Mouse (Mus musculus): Measurements from ENCODE around the gene Intu. TPM values are rescaled to one million over a fixed set of nuclear protein-coding genes. Genes with fewer than 3 reads are reported as not detected.
A peak's percentile ranks its signal among the peaks of the same experiment; 100 is the strongest.

Intu gene
- polyA plus RNA-seq, 1 experiment from 2014 or later: 3.3 TPM

DNA sequence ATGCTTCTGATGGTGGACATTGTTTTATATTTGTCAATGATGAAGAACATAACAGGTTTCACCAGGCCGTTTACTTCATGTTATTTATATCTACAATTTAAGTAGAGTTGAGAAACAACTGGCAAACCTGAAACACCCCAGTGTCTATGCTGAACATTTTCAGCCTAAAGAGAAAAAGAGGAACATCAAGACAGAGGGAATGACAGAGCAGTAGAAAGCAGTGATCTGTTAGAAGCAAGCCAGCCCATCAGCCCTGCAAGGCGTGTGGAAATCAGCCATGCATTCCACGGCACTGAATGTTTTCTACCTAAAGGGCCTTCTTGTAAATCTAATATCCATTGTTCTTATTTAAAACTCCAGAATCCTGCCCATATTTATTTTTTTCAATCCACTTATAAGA lies 12.8 kb upstream of the Intu start:
- no peak overlapping the region for H3K4me2 ChIP-seq (replicated peaks)
- no peak overlapping the region for H3K9ac ChIP-seq
- H3K4me3 ChIP-seq: no peak overlapping the region
- no peak overlapping the region for H3K27ac ChIP-seq
- H3K9me3 ChIP-seq: no peaks in the 10 kb centered on the region
- 77% methylated on average over 3 of the region's 3 CpGs for WGBS
- H3K36me3 ChIP-seq: no peaks in the 10 kb centered on the region
- H3K4me1 ChIP-seq: no peaks in the 10 kb centered on the region
- H3K27me3 ChIP-seq: peaks cover 6% of the 10 kb centered on the region; the same call in 1 of the 2 replicates
- no peak for ATAC-seq (ENCODE audit: low FRiP score, low read depth)

DNA sequence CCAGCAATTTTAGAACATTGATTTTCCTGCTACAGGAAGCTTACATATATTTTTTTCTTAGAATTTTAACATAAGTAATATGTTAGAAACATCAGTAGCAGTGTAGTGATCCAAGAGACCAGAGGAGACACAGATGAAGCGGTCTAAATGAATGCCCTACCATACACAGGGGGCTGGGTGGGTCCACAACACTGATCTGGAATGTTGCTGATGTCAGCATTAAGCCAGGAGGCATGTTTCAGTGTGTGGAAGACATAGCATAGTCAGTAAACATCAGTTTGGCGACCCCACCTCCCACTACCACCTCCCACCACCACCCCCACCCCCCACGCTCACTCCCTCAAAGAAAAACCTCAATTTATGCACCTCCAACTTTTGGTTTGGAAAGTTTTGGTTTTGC lies 11.5 kb upstream of the Intu start:
- peaks cover 6% of the 10 kb centered on the region; the same call in 1 of the 2 replicates for H3K27me3 ChIP-seq
- H3K9ac ChIP-seq: no peak overlapping the region
- H3K36me3 ChIP-seq: no peaks in the 10 kb centered on the region
- H3K9me3 ChIP-seq: no peaks in the 10 kb centered on the region
- no peak for ATAC-seq (ENCODE audit: low FRiP score, low read depth)
- 77% methylated on average over 3 of the region's 3 CpGs for WGBS
- no peak overlapping the region for H3K4me2 ChIP-seq (replicated peaks)
- no peak overlapping the region for H3K4me3 ChIP-seq
- no peaks in the 10 kb centered on the region for H3K4me1 ChIP-seq
- no peak overlapping the region for H3K27ac ChIP-seq

DNA sequence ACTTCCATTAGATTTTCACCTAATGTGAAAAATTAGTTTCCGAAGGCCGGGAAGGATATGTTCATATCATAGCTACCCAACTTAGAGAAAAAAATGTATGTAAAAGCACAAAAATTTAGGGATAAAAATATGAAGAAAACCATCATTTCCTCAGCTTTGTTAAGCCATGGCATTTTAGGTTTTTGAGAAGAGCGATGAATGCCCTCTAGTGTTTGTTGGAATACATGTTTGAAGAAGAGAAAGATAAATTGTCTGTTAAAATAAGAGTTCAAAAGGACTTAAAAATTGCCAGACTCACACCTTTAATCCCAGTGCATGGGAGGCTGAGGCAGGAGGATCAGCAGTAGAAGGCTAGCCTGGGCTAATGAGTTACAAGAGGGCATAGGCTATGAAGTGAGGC lies 10.5 kb upstream of the Intu start:
- ATAC-seq (ENCODE audit: low FRiP score, low read depth): no peak
- Histone ChIP-seq H3K4me1 (no peaks in the 10 kb centered on the region), H3K9me3 (no peaks in the 10 kb centered on the region), H3K4me3 (no peak overlapping the region), H3K9ac (no peak overlapping the region), H3K36me3 (no peaks in the 10 kb centered on the region), H3K4me2 (replicated peaks) (no peak overlapping the region), H3K27ac (no peak overlapping the region), H3K27me3 (peaks cover 6% of the 10 kb centered on the region; the same call in 1 of the 2 replicates)
- 94% methylated on average over 3 of the region's 3 CpGs for WGBS

DNA sequence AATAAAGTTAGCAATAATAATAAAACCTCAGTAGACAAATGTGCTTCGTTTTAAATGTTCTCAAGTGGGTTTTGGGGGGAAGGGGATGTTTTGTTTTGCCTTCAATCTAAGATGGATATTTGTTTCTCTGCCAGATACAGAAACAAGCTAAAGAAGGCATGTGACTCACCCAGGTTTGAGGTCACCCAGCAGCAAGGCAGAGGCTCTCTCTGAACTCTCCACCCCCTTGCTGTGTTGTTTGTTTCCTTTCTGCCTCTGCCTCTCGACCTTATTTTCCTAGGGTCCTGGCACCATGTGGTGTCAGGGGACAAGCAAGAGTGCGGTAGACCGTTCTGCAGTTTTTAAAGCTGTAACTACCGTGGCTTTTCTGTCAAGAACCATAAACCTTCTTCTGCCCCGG lies 8.6 kb upstream of the Intu start:
- H3K9ac ChIP-seq: no peak overlapping the region
- no peak overlapping the region for H3K4me3 ChIP-seq
- no peak for ATAC-seq (ENCODE audit: low FRiP score, low read depth)
- H3K4me1 ChIP-seq: peaks cover 6% of the 10 kb centered on the region
- H3K4me2 ChIP-seq (replicated peaks): no peak overlapping the region
- 33% methylated on average over 6 of the region's 6 CpGs for WGBS
- H3K9me3 ChIP-seq: no peaks in the 10 kb centered on the region
- no peaks in the 10 kb centered on the region for H3K36me3 ChIP-seq
- no peak overlapping the region for H3K27ac ChIP-seq
- peaks cover 14% of the 10 kb centered on the region; the same call in 1 of the 2 replicates for H3K27me3 ChIP-seq

DNA sequence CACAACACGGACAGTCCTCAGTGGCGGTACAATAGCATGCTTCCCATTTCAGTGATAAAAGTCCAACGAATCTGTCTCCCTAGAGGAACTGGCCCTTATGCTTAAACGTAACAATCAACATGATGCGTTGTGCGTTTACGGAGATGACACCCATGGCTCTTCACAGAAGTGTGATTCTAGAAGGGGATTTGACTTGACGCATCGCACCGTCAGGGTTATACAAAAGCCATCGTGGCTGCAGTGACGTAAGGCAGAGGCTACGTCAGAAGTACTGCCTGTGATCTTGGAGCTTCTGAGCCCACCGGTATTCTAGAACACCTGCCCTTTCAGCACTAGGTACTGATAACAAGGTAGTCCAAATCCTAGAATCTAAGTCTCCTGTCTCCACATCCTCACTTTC lies 8.2 kb upstream of the Intu start:
- ATAC-seq (ENCODE audit: low FRiP score, low read depth): no peak
- WGBS: 58% methylated on average over 14 of the region's 14 CpGs
- no peaks in the 10 kb centered on the region for H3K36me3 ChIP-seq

DNA sequence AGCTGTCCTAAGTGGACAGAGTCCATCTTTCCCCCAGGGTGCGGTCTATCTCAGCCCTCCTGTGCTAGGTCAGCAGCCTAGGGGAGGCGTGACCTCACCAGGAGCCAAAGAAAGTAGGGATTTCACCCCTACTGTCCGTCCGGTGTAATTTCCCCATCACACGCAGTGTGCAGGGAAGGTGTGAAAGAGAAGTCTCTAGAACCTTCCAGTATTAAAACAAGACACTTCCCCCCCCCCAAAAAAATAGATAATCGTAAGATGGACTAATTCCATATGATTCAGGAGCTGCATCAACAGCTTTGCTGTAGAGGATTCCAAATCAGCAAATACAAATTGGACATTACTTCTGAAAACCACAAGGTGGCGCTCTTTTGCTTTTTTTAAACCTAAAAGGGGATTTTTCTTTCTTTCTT lies 7.7 kb upstream of the Intu start:
- H3K9me3 ChIP-seq: no peaks in the 10 kb centered on the region
- H3K4me2 ChIP-seq (replicated peaks): peak overlapping the region; percentile 34; the same call in 1 of the 2 replicates
- H3K27me3 ChIP-seq: peaks cover 16% of the 10 kb centered on the region
- H3K36me3 ChIP-seq: no peaks in the 10 kb centered on the region
- WGBS: 25% methylated on average over 7 of the region's 7 CpGs
- H3K9ac ChIP-seq: 0 out of 2 replicates have a peak overlapping the region, but pooled peaks have one; percentile 48
- H3K4me3 ChIP-seq: no peak overlapping the region
- ATAC-seq (ENCODE audit: low FRiP score, low read depth): no peak
- peaks cover 15% of the 10 kb centered on the region for H3K4me1 ChIP-seq
- no peak overlapping the region for H3K27ac ChIP-seq

More for the DNA sequence above, 8.2 kb upstream of the Intu start:
- no peak overlapping the region; the same call in 1 of the 2 replicates for H3K4me2 ChIP-seq (replicated peaks)
- no peaks in the 10 kb centered on the region for H3K9me3 ChIP-seq
- H3K4me3 ChIP-seq: no peak overlapping the region
- H3K9ac ChIP-seq: 0 out of 2 replicates have a peak overlapping the region, but pooled peaks have one; percentile 48
- peaks cover 10% of the 10 kb centered on the region for H3K4me1 ChIP-seq
- H3K27me3 ChIP-seq: peaks cover 14% of the 10 kb centered on the region; the same call in 1 of the 2 replicates
- H3K27ac ChIP-seq: no peak overlapping the region

DNA sequence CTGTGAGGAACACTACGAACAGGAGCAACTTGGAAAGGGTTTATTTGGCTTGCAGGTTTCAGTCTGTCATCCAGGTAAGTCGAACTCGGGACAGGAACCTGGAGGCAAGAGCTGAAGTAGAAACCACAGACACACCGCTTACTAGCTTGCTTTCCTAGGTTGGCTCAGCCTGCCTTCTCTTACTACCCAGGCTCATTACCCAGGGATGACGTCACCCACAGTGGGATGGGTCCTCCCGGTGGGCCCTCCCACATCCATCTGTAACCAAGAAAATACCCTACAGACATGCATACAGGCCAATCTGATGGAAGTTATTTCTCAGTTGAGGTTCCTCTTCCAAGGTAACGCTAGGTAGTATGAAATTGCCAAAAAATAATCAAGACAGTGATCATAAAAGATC lies 6.2 kb upstream of the Intu start:
- Histone ChIP-seq H3K9me3 (peaks cover 4% of the 10 kb centered on the region; the same call in 1 of the 2 replicates), H3K9ac (no peak overlapping the region), H3K27me3 (peaks cover 29% of the 10 kb centered on the region), H3K27ac (no peak overlapping the region), H3K4me1 (peaks cover 18% of the 10 kb centered on the region), H3K4me2 (replicated peaks) (no peak overlapping the region), H3K4me3 (no peak overlapping the region), H3K36me3 (no peaks in the 10 kb centered on the region)
- ATAC-seq (ENCODE audit: low FRiP score, low read depth): no peak
- 79% methylated on average over 7 of the region's 7 CpGs for WGBS

DNA sequence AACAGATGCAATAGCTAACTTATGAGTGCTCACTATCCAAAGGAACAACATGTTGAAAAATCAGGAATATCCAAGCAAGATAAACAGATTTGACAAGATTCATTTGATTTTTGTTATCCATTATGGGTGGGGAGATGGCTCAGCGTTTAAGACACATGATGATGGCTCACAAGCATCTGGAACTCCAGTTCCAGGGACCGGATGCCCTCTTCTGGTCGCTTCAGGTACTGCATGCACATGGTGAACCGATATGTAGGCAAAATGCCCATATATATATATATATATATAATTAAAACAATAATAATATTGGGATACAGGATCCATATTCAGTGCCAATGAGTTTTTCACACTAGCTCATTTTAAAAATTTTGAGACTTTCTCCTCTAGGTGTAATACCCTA lies 5.7 kb upstream of the Intu start:
- H3K4me1 ChIP-seq: peaks cover 18% of the 10 kb centered on the region
- no peak overlapping the region for H3K4me3 ChIP-seq
- WGBS: 18% methylated on average over 4 of the region's 4 CpGs
- no peak overlapping the region for H3K27ac ChIP-seq
- peaks cover 29% of the 10 kb centered on the region for H3K27me3 ChIP-seq
- no peak for ATAC-seq (ENCODE audit: low FRiP score, low read depth)
- no peak overlapping the region for H3K4me2 ChIP-seq (replicated peaks)
- H3K9me3 ChIP-seq: peaks cover 4% of the 10 kb centered on the region; the same call in 1 of the 2 replicates
- no peak overlapping the region for H3K9ac ChIP-seq
- no peaks in the 10 kb centered on the region for H3K36me3 ChIP-seq

DNA sequence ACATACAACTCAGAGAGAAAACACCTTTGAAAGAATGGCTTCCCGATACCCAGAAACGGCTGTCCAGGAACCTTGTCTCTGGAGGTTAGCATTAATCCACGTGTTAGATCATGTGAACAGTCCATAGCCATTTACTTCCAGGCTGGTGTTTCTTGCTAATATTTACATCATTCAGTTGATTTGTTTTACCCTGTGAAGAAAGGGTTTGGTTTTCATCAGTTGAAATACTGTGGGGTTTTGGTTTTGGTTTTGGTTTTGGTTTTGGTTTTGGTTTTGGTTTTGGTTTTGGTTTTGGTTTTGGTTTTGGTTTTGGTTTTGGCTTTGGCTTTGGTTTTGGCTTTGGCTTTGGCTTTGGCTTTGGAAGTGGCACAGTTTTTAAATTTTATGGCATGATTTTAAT lies 5.0 kb upstream of the Intu start:
- H3K27ac ChIP-seq: no peak overlapping the region
- no peak overlapping the region for H3K4me2 ChIP-seq (replicated peaks)
- WGBS: 83% methylated on average over 3 of the region's 3 CpGs

DNA sequence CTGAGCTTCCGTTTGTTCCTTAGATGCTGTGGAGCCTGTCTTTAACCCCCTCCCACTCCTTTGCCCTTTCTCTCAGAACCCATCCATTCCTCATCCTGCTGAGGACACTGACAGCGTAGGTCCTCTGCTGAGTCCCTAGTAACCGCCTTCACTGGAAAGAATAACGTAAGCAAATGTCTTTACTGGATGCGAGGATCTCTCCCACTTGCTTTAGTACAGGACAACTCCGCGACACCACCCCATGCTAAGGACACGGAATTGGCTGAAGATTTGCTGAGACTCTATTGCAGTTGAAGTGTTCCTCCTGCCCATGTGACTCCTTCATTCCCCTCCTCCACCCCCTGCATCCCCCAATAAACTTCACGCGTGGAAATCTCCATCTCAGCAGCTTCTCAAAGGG lies 3.9 kb upstream of the Intu start:
- no peak for ATAC-seq (ENCODE audit: low FRiP score, low read depth)
- no peaks in the 10 kb centered on the region for H3K36me3 ChIP-seq
- peaks cover 4% of the 10 kb centered on the region; the same call in 1 of the 2 replicates for H3K9me3 ChIP-seq
- 0 out of 2 replicates have a peak overlapping the region, but pooled peaks have one; percentile 9 for H3K4me2 ChIP-seq (replicated peaks)
- 55% methylated on average over 10 of the region's 10 CpGs for WGBS
- H3K9ac ChIP-seq: no peak overlapping the region
- H3K4me1 ChIP-seq: peaks cover 32% of the 10 kb centered on the region
- H3K4me3 ChIP-seq: no peak overlapping the region
- H3K27ac ChIP-seq: no peak overlapping the region
- peaks cover 44% of the 10 kb centered on the region for H3K27me3 ChIP-seq

More for the DNA sequence above, 5.0 kb upstream of the Intu start:
- Histone ChIP-seq H3K9me3 (peaks cover 4% of the 10 kb centered on the region; the same call in 1 of the 2 replicates), H3K4me3 (no peak overlapping the region), H3K9ac (no peak overlapping the region), H3K4me1 (peaks cover 20% of the 10 kb centered on the region), H3K36me3 (no peaks in the 10 kb centered on the region), H3K27me3 (peaks cover 32% of the 10 kb centered on the region)
- ATAC-seq (ENCODE audit: low FRiP score, low read depth): no peak

DNA sequence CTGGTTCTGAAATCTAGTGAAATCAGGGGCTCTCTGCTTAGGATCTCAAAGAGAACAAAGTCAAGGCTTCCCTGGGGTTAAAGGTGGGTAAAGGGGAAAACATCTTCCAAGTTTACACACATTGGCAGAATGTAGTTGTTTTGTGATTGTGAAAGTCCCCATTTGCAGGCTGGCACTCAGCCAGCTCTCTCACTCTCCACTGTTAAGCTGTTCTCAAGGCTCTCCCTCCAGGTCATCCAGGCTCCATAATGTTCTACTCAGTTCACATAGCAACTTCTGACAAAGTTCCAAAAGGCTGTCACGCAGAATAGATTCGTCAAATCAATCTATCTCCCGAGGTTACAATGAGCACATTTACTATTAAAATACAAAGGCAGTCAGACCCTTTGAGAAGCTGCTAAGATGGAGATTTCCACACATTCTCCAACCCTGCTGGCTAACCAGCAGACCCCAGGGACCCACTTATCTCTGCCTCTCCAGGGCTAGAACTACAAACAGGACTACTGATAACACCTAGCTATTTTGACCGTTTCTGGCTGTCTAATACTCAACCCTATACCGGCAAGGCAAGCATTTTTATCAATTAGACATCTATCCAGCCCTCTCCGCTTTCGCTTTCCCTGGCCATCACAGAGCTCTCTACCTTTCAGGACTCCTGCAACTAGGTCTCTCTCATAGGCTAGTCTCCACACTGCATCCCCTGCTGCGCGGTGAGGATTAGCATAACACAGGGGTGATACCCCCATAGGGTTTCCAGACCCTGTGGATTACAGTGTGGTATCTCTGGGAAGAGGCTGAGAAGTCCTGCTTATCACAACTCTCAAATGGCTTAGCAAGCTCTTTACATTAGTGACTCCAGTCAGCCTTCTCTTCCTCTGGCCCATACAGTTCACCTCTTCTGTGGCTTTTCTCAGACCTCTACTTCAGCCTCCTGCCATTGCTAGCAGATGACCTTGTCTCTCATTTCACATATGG lies 2.8 kb upstream of the Intu start:
- Histone ChIP-seq H3K36me3 (no peaks in the 10 kb centered on the region), H3K4me2 (replicated peaks) (0 out of 2 replicates have a peak overlapping the region, but pooled peaks have one; percentile 9), H3K9me3 (peaks cover 4% of the 10 kb centered on the region; the same call in 1 of the 2 replicates), H3K9ac (no peak overlapping the region), H3K4me1 (peaks cover 40% of the 10 kb centered on the region), H3K27ac (no peak overlapping the region), H3K27me3 (peaks cover 47% of the 10 kb centered on the region), H3K4me3 (no peak overlapping the region)
- ATAC-seq (ENCODE audit: low FRiP score, low read depth): no peak
- WGBS: 33% methylated on average over 9 of the region's 9 CpGs

DNA sequence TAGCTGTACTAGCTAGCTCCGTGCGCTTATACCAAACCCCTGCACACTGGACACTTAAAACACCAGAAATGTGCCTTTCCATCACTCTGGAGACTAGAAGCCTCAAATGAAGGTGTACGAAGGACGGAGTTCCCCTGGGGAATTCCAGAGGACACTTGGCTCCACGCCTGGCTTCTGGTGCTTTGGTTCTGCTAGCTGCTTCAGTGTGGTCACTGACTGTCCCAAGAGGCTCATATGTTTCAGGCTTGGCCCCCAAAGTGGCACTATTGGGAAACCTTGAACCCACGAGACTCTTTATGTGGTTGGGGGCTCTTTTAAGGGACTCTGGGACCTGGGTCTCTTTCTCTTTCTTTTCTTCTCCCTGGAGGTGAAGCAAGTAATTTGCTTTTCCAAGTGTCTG lies 2.1 kb upstream of the Intu start:
- 68% methylated on average over 6 of the region's 6 CpGs for WGBS
- H3K36me3 ChIP-seq: no peaks in the 10 kb centered on the region
- H3K9ac ChIP-seq: no peak overlapping the region
- peaks cover 40% of the 10 kb centered on the region for H3K4me1 ChIP-seq
- peaks cover 53% of the 10 kb centered on the region for H3K27me3 ChIP-seq
- no peak for ATAC-seq (ENCODE audit: low FRiP score, low read depth)
- H3K4me2 ChIP-seq (replicated peaks): no peak overlapping the region
- peaks cover 4% of the 10 kb centered on the region; the same call in 1 of the 2 replicates for H3K9me3 ChIP-seq
- H3K4me3 ChIP-seq: no peak overlapping the region
- H3K27ac ChIP-seq: no peak overlapping the region
